7 mouse cellular contexts compared by ENCODE assay signal in genomic region chr3:95172526-95173255, GRCm38 (mm10). TPM values are rescaled to one million over a fixed set of nuclear protein-coding genes. Genes with fewer than 3 reads are reported as not detected.
A peak's percentile ranks its signal among the peaks of the same experiment; 100 is the strongest.
DNase-seq lines count a peak whose midpoint lies in the region; ATAC-seq and TF ChIP-seq lines count a peak whose summit lies in the region.

No protein-coding gene starts in this region.

- 17% methylated on average over 70 of the region's 84 CpGs for WGBS in forebrain, postnatal 0 days
- WGBS in limb, embryonic 10.5 days, result 13% methylated on average over 84 of the region's 84 CpGs
- 39% methylated on average over 83 of the region's 84 CpGs for WGBS in stomach, embryonic 15.5 days

- H3K4me3 ChIP-seq in forebrain, postnatal 0 days (ENCODE audit: low read depth, low read length), result no peak overlapping the region
- H3K4me3 ChIP-seq in limb, embryonic 10.5 days, result peak overlapping the region; percentile 44
- peak overlapping the region; percentile 29 for H3K4me3 ChIP-seq in stomach, embryonic 15.5 days (replicated peaks)

- TF ChIP-seq CTCF in forebrain, postnatal 0 days (IDR thresholded peaks at IDR 0.05; ENCODE audit: low read depth), result no peak

- no peak overlapping the region for H3K9ac ChIP-seq in forebrain, postnatal 0 days
- H3K9ac ChIP-seq in stomach, embryonic 15.5 days, result no peak overlapping the region

- no peak for ATAC-seq in forebrain, postnatal 0 days
- ATAC-seq in stomach, embryonic 15.5 days (ENCODE audit: insufficient read depth, low FRiP score, low read depth), result no peak

- 0 out of 2 replicates have a peak, but pooled peaks cover 6% of the 10 kb centered on the region for H3K27me3 ChIP-seq in forebrain, postnatal 0 days (ENCODE audit: insufficient read depth, low read length)
- peaks cover 70% of the 10 kb centered on the region for H3K27me3 ChIP-seq in limb, embryonic 10.5 days (ENCODE audit: low read depth, poor library complexity, severe bottlenecking)
- peaks cover 29% of the 10 kb centered on the region for H3K27me3 ChIP-seq in stomach, embryonic 15.5 days (replicated peaks)

- H3K9me3 ChIP-seq in forebrain, postnatal 0 days (ENCODE audit: low read length), result no peaks in the 10 kb centered on the region
- no peaks in the 10 kb centered on the region for H3K9me3 ChIP-seq in limb, embryonic 10.5 days (replicated peaks)
- H3K9me3 ChIP-seq in stomach, embryonic 15.5 days, result no peaks in the 10 kb centered on the region

- no peak overlapping the region for H3K27ac ChIP-seq in forebrain, postnatal 0 days (ENCODE audit: low read depth, low read length)
- H3K27ac ChIP-seq in limb, embryonic 10.5 days, result peak overlapping the region; percentile 59
- H3K27ac ChIP-seq in stomach, embryonic 15.5 days, result no peak overlapping the region

- H3K4me1 ChIP-seq in forebrain, postnatal 0 days (ENCODE audit: insufficient read depth), result no peaks in the 10 kb centered on the region
- peaks cover 22% of the 10 kb centered on the region for H3K4me1 ChIP-seq in limb, embryonic 10.5 days
- H3K4me1 ChIP-seq in stomach, embryonic 15.5 days, result peaks cover 12% of the 10 kb centered on the region

- DNase-seq in lung, postnatal 10 days, result peak; percentile 9
- DNase-seq in lung, adult 18-20 months, result no peak
- DNase-seq in forebrain, postnatal 0 days, result peak; percentile 32
- DNase-seq in limb, embryonic 10.5 days (ENCODE audit: low spot score), result peak; percentile 67
- no peak for DNase-seq in right cerebral cortex, adult 18-20 months
- no peak for DNase-seq in thymus, postnatal 10 days (ENCODE audit: low spot score in 2 of 2)

- peaks cover 58% of the 10 kb centered on the region for H3K36me3 ChIP-seq in forebrain, postnatal 0 days (ENCODE audit: insufficient read depth)
- peaks cover 63% of the 10 kb centered on the region for H3K36me3 ChIP-seq in limb, embryonic 10.5 days
- peaks cover 26% of the 10 kb centered on the region for H3K36me3 ChIP-seq in stomach, embryonic 15.5 days

- peak overlapping the region; percentile 42; the same call in 1 of the 2 replicates for H3K4me2 ChIP-seq in forebrain, postnatal 0 days (ENCODE audit: low read depth)
- H3K4me2 ChIP-seq in stomach, embryonic 15.5 days, result peak overlapping the region; percentile 59

RNA-seq across cellular contexts. Expression of gene Sema6c, which starts 12.4 kb away (rescaled TPM):
- total RNA-seq in forebrain, postnatal 0 days (2014; rRNA removed), result 75.2 and 94.1 TPM in 2 replicates
- polyA plus RNA-seq in forebrain, postnatal 0 days (2015; fragmentation: Nextera tagmentation; extraction: Ambion mirVana), result 24.2 and 28.4 TPM in 2 replicates
- 8.9 and 15.8 TPM in 2 replicates for polyA plus RNA-seq in limb, embryonic 10.5 days (2016; fragmentation: Nextera tagmentation; extraction: Ambion mirVana)
- 5.9 and 6.9 TPM in 2 replicates for polyA plus RNA-seq in stomach, embryonic 15.5 days (2015; fragmentation: Nextera tagmentation; extraction: Ambion mirVana)

RNA-seq across cellular contexts. Expression of gene Tnfaip8l2, which starts 30.5 kb away (rescaled TPM):
- total RNA-seq in forebrain, postnatal 0 days (2014; rRNA removed), result 1.2 and 1.3 TPM in 2 replicates
- 1.8 and 3.3 TPM in 2 replicates for polyA plus RNA-seq in forebrain, postnatal 0 days (2015; fragmentation: Nextera tagmentation; extraction: Ambion mirVana)
- polyA plus RNA-seq in limb, embryonic 10.5 days (2016; fragmentation: Nextera tagmentation; extraction: Ambion mirVana), result 0.35 and 1.9 TPM in 2 replicates
- polyA plus RNA-seq in stomach, embryonic 15.5 days (2015; fragmentation: Nextera tagmentation; extraction: Ambion mirVana), result 5.1 and 6.7 TPM in 2 replicates

RNA-seq across cellular contexts. Expression of gene Lysmd1, which starts 38.8 kb away (rescaled TPM):
- 38.7 and 39.2 TPM in 2 replicates for total RNA-seq in forebrain, postnatal 0 days (2014; rRNA removed)
- 39.7 and 45.8 TPM in 2 replicates for polyA plus RNA-seq in forebrain, postnatal 0 days (2015; fragmentation: Nextera tagmentation; extraction: Ambion mirVana)
- 12.6 and 16.2 TPM in 2 replicates for polyA plus RNA-seq in limb, embryonic 10.5 days (2016; fragmentation: Nextera tagmentation; extraction: Ambion mirVana)
- polyA plus RNA-seq in stomach, embryonic 15.5 days (2015; fragmentation: Nextera tagmentation; extraction: Ambion mirVana), result 11.6 and 11.7 TPM in 2 replicates

RNA-seq across cellular contexts. Expression of gene Scnm1, which starts 38.9 kb away (rescaled TPM):
- total RNA-seq in forebrain, postnatal 0 days (2014; rRNA removed), result 47.6 and 52.7 TPM in 2 replicates
- polyA plus RNA-seq in forebrain, postnatal 0 days (2015; fragmentation: Nextera tagmentation; extraction: Ambion mirVana), result 83.3 and 88.9 TPM in 2 replicates
- 74.1 and 79.7 TPM in 2 replicates for polyA plus RNA-seq in limb, embryonic 10.5 days (2016; fragmentation: Nextera tagmentation; extraction: Ambion mirVana)
- polyA plus RNA-seq in stomach, embryonic 15.5 days (2015; fragmentation: Nextera tagmentation; extraction: Ambion mirVana), result 59.1 and 62.7 TPM in 2 replicates

RNA-seq across cellular contexts. Expression of gene Gabpb2, which starts 45.0 kb away (rescaled TPM):
- 6.1 and 9.9 TPM in 2 replicates for total RNA-seq in forebrain, postnatal 0 days (2014; rRNA removed)
- 0.54 and 1.5 TPM in 2 replicates for polyA plus RNA-seq in forebrain, postnatal 0 days (2015; fragmentation: Nextera tagmentation; extraction: Ambion mirVana)
- polyA plus RNA-seq in limb, embryonic 10.5 days (2016; fragmentation: Nextera tagmentation; extraction: Ambion mirVana), result 11.4 and 13.1 TPM in 2 replicates
- polyA plus RNA-seq in stomach, embryonic 15.5 days (2015; fragmentation: Nextera tagmentation; extraction: Ambion mirVana), result 10.7 and 11.4 TPM in 2 replicates

Comparison
In these comparisons a context has a peak if more than half of its experiments do, and no peak if none do; other contexts are left out.
1. DNase-seq: peak in lung, postnatal 10 days (single experiment), forebrain, postnatal 0 days (single experiment) and limb, embryonic 10.5 days (single experiment); none in lung, adult 18-20 months (0 of 2), right cerebral cortex, adult 18-20 months (single experiment) and thymus, postnatal 10 days (0 of 2).